Mouse (Mus musculus) MEL (cell line): ENCODE measurements around the gene Rom1. TPM values are rescaled to one million over a fixed set of nuclear protein-coding genes. Genes with fewer than 3 reads are reported as not detected.

ENCODE experiments used
- DNase-seq: peaks from one replicate; pipeline ENCODE4 v3.0.0; 2011; ENCODE audit warnings: low read depth, low spot score
- H3K27ac ChIP-seq: 2 replicates; pipeline ENCODE4 v1.5.1; 2012; ENCODE audit warnings: low read depth, mild to moderate bottlenecking, control low read depth, low read length, moderate library complexity; ENCODE audit not compliant: control insufficient read depth
- H3K27me3 ChIP-seq, 2 experiments: fragments of 150-350 bp in 1 of 2; sonication (generic) in 1 of 2; 2 replicates each; pipeline ENCODE4 v1.6.1; 2012; ENCODE audit warnings: low read length in 2 of 2, mild to moderate bottlenecking in 2 of 2, improper control_type of control experiment in 1 of 2, moderate library complexity in 1 of 2; ENCODE audit not compliant: insufficient read depth in 2 of 2, control insufficient read depth in 1 of 2
- H3K36me3 ChIP-seq, 2 experiments: 2 replicates each; pipeline ENCODE4 v1.6.1; 2012 to 2014; ENCODE audit warnings: low read length in 2 of 2, improper control_type of control experiment in 1 of 2, inconsistent platforms in 1 of 2, mild to moderate bottlenecking in 1 of 2; ENCODE audit not compliant: insufficient read depth in 2 of 2, control insufficient read depth in 1 of 2
- H3K4me1 ChIP-seq, 2 experiments: fragments of 150-350 bp in 1 of 2; sonication (generic) in 1 of 2; 2 replicates each; pipeline ENCODE4 v1.6.1; 2012; ENCODE audit warnings: low read length in 2 of 2, improper control_type of control experiment in 1 of 2, mild to moderate bottlenecking in 1 of 2; ENCODE audit not compliant: insufficient read depth in 2 of 2, control insufficient read depth in 1 of 2
- H3K4me3 ChIP-seq, 2 experiments: fragments of 150-350 bp in 1 of 2; sonication (generic) in 1 of 2; 2 replicates each; pipeline ENCODE4 v1.5.1; 2012; ENCODE audit warnings: low read depth in 2 of 2, low read length in 2 of 2, mild to moderate bottlenecking in 2 of 2, moderate library complexity in 2 of 2, control low read depth in 1 of 2, improper control_type of control experiment in 1 of 2; ENCODE audit not compliant: control insufficient read depth in 1 of 2, insufficient read depth in 1 of 2
- H3K79me2 ChIP-seq: 2 replicates; pipeline ENCODE4 v1.6.1; 2012; ENCODE audit warnings: mild to moderate bottlenecking, low read length, moderate library complexity; ENCODE audit not compliant: control insufficient read depth, poor library complexity, insufficient read depth
- H3K9ac ChIP-seq: 2 replicates; pipeline ENCODE4 v1.6.1; 2012; ENCODE audit warnings: low read depth, mild to moderate bottlenecking, control low read depth, low read length, moderate library complexity; ENCODE audit not compliant: control insufficient read depth, poor library complexity, severe bottlenecking
- H3K9me3 ChIP-seq: fragments of 150-350 bp; sonication (generic); replicated peaks from 2 replicates; pipeline ENCODE4 v1.6.1; 2012; ENCODE audit warnings: mild to moderate bottlenecking, low read length, improper control_type of control experiment, moderate library complexity; ENCODE audit not compliant: insufficient read depth
- BHLHE40 ChIP-seq: IDR thresholded peaks from 2 replicates; pipeline ENCODE4 v1.6.1; 2012; ENCODE audit warnings: low read depth, mild to moderate bottlenecking, inconsistent platforms, low read length, improper control_type of control experiment, borderline replicate concordance
- CHD1 ChIP-seq: IDR thresholded peaks from 2 replicates; pipeline ENCODE4 v1.6.1; 2012; ENCODE audit warnings: low read depth, mild to moderate bottlenecking, inconsistent platforms, low read length, improper control_type of control experiment
- CHD2 ChIP-seq: IDR thresholded peaks from 2 replicates; pipeline ENCODE4 v1.6.1; 2011; ENCODE audit warnings: low read length, improper control_type of control experiment
- CTCF ChIP-seq, 3 experiments: IDR thresholded peaks in 2 of 3; conservative IDR thresholded peaks in 1 of 3; 2 replicates each; pipeline ENCODE4 v1.5.1; 2011 to 2012; ENCODE audit warnings: low read length in 3 of 3, low read depth in 2 of 3, mild to moderate bottlenecking in 2 of 3, improper control_type of control experiment in 1 of 3, inconsistent platforms in 1 of 3, mixed read lengths in 1 of 3, moderate library complexity in 1 of 3; ENCODE audit not compliant: control insufficient read depth in 1 of 3, insufficient read depth in 1 of 3, poor library complexity in 1 of 3, severe bottlenecking in 1 of 3
- ELF1 ChIP-seq: IDR thresholded peaks from 2 replicates; pipeline ENCODE4 v1.6.1; 2014; ENCODE audit warnings: low read depth, mild to moderate bottlenecking, inconsistent platforms, low read length, improper control_type of control experiment, moderate library complexity
- GABPA ChIP-seq: IDR thresholded peaks from 2 replicates; pipeline ENCODE4 v1.6.1; 2012; ENCODE audit warnings: low read depth, mild to moderate bottlenecking, inconsistent platforms, low read length, improper control_type of control experiment, moderate library complexity
- JUND ChIP-seq: IDR thresholded peaks from 2 replicates; pipeline ENCODE4 v1.6.1; 2011; ENCODE audit warnings: low read depth, mild to moderate bottlenecking, improper control_type of control experiment, low read length
- KAT2A ChIP-seq: conservative IDR thresholded peaks from 2 replicates; pipeline ENCODE4 v1.6.1; 2012; ENCODE audit warnings: low read depth, low read length, improper control_type of control experiment, inconsistent platforms
- MAX ChIP-seq: IDR thresholded peaks from 2 replicates; pipeline ENCODE4 v1.6.1; 2011; ENCODE audit warnings: low read length, improper control_type of control experiment
- MAZ ChIP-seq: IDR thresholded peaks from 2 replicates; pipeline ENCODE4 v1.6.1; 2012; ENCODE audit warnings: low read depth, mild to moderate bottlenecking, inconsistent platforms, low read length, improper control_type of control experiment
- MXI1 ChIP-seq: IDR thresholded peaks from 2 replicates; pipeline ENCODE4 v1.6.1; 2011; ENCODE audit warnings: mild to moderate bottlenecking, low read depth, low read length, improper control_type of control experiment
- MYC ChIP-seq: IDR thresholded peaks from 2 replicates; pipeline ENCODE4 v1.6.1; 2011; ENCODE audit warnings: low read depth, mild to moderate bottlenecking, low read length, improper control_type of control experiment, moderate library complexity
- POLR2AphosphoS2 ChIP-seq: IDR thresholded peaks from 2 replicates; pipeline ENCODE4 v1.6.1; 2011; ENCODE audit warnings: low read length, improper control_type of control experiment
- POLR2AphosphoS5 ChIP-seq: IDR thresholded peaks from 2 replicates; pipeline ENCODE4 v1.6.1; 2012; ENCODE audit warnings: low read depth, borderline replicate concordance, mild to moderate bottlenecking, inconsistent platforms, low read length, moderate library complexity, mixed read lengths
- RAD21 ChIP-seq: IDR thresholded peaks from 2 replicates; pipeline ENCODE4 v1.6.1; 2011; ENCODE audit warnings: mild to moderate bottlenecking, low read depth, low read length, improper control_type of control experiment
- SMC3 ChIP-seq: IDR thresholded peaks from 2 replicates; pipeline ENCODE4 v1.6.1; 2011; ENCODE audit warnings: low read depth, low read length, improper control_type of control experiment
- TAL1 ChIP-seq: IDR thresholded peaks from 2 replicates; pipeline ENCODE4 v1.6.1; 2012; ENCODE audit warnings: mild to moderate bottlenecking, inconsistent platforms, low read length, moderate library complexity, mixed read lengths
- ZC3H11A ChIP-seq: IDR thresholded peaks from 2 replicates; pipeline ENCODE4 v1.6.1; 2012; ENCODE audit warnings: low read depth, mild to moderate bottlenecking, inconsistent platforms, low read length, improper control_type of control experiment
- ZMIZ1 ChIP-seq: IDR thresholded peaks from 2 replicates; pipeline ENCODE4 v1.6.1; 2012; ENCODE audit warnings: low read depth, mild to moderate bottlenecking, inconsistent platforms, low read length, improper control_type of control experiment, moderate library complexity
- polyA plus RNA-seq, 2 experiments: library from polyadenylated mRNA; stranded (reverse) in 1 of 2; unstranded in 1 of 2; fragments of >175 nt in 1 of 2; fragments of >200 nt in 1 of 2; gene quantifications; 2 replicates each; pipeline versions ENCODE4 v1.2.1 to v1.2.4; 2012; ENCODE audit warnings: low replicate concordance in 2 of 2, low read depth in 1 of 2; ENCODE audit not compliant: insufficient read length in 2 of 2, insufficient read depth in 1 of 2, missing spikeins in 1 of 2
- total RNA-seq: library from RNA; depleted of rRNA; stranded (reverse); fragments of 300-350 nt; gene quantifications from 2 replicates; pipeline ENCODE4 v1.2.3, GENCODE M21; 2012

Rom1 gene
- total and polyA plus RNA-seq, 3 experiments = 3.1 to 4.1 TPM; not detected in 1

- no peak for TF ChIP-seq MAZ
Observed at GRCm38 (mm10) chr19:8940526-8941133, 11.5 kb upstream of the Rom1 start.

GRCm38 (mm10) chr19:8936736-8937135 is 7.6 kb upstream of the Rom1 start:
- no peaks in the 10 kb centered on the region for H3K79me2 ChIP-seq
- peaks cover 4 to 12% of the 10 kb centered on the region in 2 experiments; a peak in 3 of 4 replicates for H3K4me1 ChIP-seq
- no peak overlapping the region for H3K27ac ChIP-seq
- H3K9ac ChIP-seq = no peak overlapping the region
- H3K36me3 ChIP-seq = peaks cover 0 to 7% of the 10 kb centered on the region in 2 experiments; a peak in 2 of 4 replicates
- TF ChIP-seq CHD1 = no peak
- TF ChIP-seq JUND = no peak
- no peak for TF ChIP-seq MYC
- no peak for TF ChIP-seq SMC3
- no peak for TF ChIP-seq MAX
- TF ChIP-seq CTCF (IDR thresholded peaks at IDR 0.05 in 2 of 3, conservative IDR thresholded peaks at IDR 0.05 in 1 of 3; ENCODE audit: control insufficient read depth in 1 of 3, insufficient read depth in 1 of 3, low read depth in 2 of 3, low read length in 3 of 3, poor library complexity in 1 of 3, severe bottlenecking in 1 of 3) = no peak
- no peak for TF ChIP-seq POLR2AphosphoS2
- no peak for TF ChIP-seq POLR2AphosphoS5
- TF ChIP-seq GABPA = no peak
- TF ChIP-seq ZMIZ1 = no peak
- no peak for TF ChIP-seq MXI1
- no peak for TF ChIP-seq KAT2A
- TF ChIP-seq BHLHE40 = no peak
- TF ChIP-seq RAD21 = no peak
- no peak for TF ChIP-seq CHD2
- TF ChIP-seq ZC3H11A = no peak
- no peak for TF ChIP-seq TAL1
- no peak for TF ChIP-seq ELF1
- TF ChIP-seq, all 39 proteins: peak for 0
- no peaks in the 10 kb centered on the region for H3K27me3 ChIP-seq
- no peak for DNase-seq
- no peaks in the 10 kb centered on the region for H3K9me3 ChIP-seq
- H3K4me3 ChIP-seq = no peak overlapping the region

More at GRCm38 (mm10) chr19:8940526-8941133, 11.5 kb upstream of the Rom1 start:
- no peak for DNase-seq
- Histone ChIP-seq H3K4me1 (peaks cover 8 to 28% of the 10 kb centered on the region in 2 experiments), H3K27me3 (no peaks in the 10 kb centered on the region), H3K27ac (no peak overlapping the region), H3K9ac (no peak overlapping the region), H3K79me2 (peaks cover 32% of the 10 kb centered on the region), H3K4me3 (no peak overlapping the region), H3K36me3 (peaks cover 3 to 29% of the 10 kb centered on the region in 2 experiments), H3K9me3 (no peaks in the 10 kb centered on the region)
